9 mouse cellular contexts compared by ENCODE assay signal in the genomic region with DNA sequence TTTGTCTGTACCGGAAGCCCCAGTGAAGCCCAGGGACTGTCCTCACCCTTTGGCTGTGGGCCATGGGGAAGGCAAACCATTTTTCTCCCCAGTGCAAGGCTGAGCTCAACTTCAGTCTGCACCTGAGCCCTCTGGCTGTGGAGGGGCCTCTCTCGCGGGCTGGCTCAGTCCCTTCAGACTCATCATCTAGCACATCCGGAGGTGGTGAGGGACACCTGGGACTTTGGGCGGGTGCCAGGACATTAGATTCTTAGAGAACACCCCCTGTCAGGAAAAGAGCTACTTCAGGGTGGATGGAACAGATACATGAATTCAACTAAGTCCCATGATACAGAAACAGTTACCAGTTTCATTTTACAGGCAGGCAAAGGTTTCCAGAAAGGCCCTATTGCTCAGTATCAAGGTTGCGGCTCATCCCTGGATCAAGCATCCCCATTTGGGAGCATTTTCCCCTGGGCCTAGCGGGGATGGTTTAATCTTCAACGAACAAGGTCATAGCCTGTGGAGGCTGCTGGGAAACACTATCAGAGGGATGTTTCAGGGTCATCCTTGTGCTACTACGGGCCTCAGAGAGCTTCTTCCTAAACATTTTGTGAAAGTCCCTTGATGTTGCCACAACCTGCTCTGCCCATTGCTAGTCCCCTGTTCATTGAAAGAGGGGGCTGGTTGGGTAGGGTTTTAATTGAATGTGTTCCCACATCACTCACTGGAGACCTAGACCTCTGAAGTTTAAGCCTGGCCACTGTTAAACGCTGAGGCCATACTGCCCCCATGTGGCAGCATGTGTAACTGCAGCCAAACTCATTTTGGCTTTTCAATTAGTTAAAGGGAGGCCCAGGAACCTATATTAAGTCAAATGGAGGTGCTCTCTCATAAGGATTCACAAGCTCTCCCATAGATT. TPM values are rescaled to one million over a fixed set of nuclear protein-coding genes. Genes with fewer than 3 reads are reported as not detected.
DNase-seq lines count a peak whose midpoint lies in the region; ATAC-seq and TF ChIP-seq lines count a peak whose summit lies in the region.
"Had no signal": no experiment of that assay in that cellular context is flagged by ENCODE, and none has a peak within 500 bp of the region (broad histone marks: within the 10 kb centered on the region; RNA-seq: fewer than 3 reads in every experiment).

No protein-coding gene starts in this region.

- no peak overlapping the region for H3K4me2 ChIP-seq in limb, embryonic 14.5 days (replicated peaks; ENCODE audit: low read depth, low read length, severe bottlenecking)
- H3K4me2 ChIP-seq in neural tube, embryonic 12.5 days (replicated peaks): no peak overlapping the region
- H3K4me2 ChIP-seq: liver, embryonic 15.5 days had no signal

- no peaks in the 10 kb centered on the region for H3K9me3 ChIP-seq in ES-E14 (ENCODE audit: control insufficient read depth, insufficient read depth, low read depth, low read length)
- no peaks in the 10 kb centered on the region for H3K9me3 ChIP-seq in limb, embryonic 14.5 days (ENCODE audit: control insufficient read depth, low read length)
- H3K9me3 ChIP-seq in neural tube, embryonic 12.5 days: no peaks in the 10 kb centered on the region
- H3K9me3 ChIP-seq: liver, embryonic 15.5 days had no signal

- no peak overlapping the region for H3K4me3 ChIP-seq in ES-E14 (ENCODE audit: insufficient read depth in 1 of 2, low read depth in 1 of 2, low read length in 2 of 2, poor library complexity in 1 of 2, severe bottlenecking in 1 of 2)
- no peak overlapping the region for H3K4me3 ChIP-seq in limb, embryonic 14.5 days (replicated peaks; ENCODE audit: low read length)
- no peak overlapping the region for H3K4me3 ChIP-seq in neural tube, embryonic 12.5 days
- H3K4me3 ChIP-seq: liver, embryonic 15.5 days had no signal

- no peak for ATAC-seq in limb, embryonic 14.5 days (ENCODE audit: low FRiP score, low read depth)
- ATAC-seq in neural tube, embryonic 12.5 days (ENCODE audit: low FRiP score, low read depth): peak; percentile 55

- in situ Hi-C loops in ES-E14 (cut with MboI; ENCODE audit: low sequenced_read_pairs in 2 of 2, unreplicated experiment in 2 of 2): loop anchor here in 1 of 2 experiments (5.0 kb wide), 1 partner anchor 137 kb away; no protein-coding TSS in a partner anchor

- H3K27me3 ChIP-seq in limb, embryonic 14.5 days (ENCODE audit: control insufficient read depth, insufficient read depth, low read length): no peaks in the 10 kb centered on the region
- no peaks in the 10 kb centered on the region for H3K27me3 ChIP-seq in neural tube, embryonic 12.5 days (replicated peaks)
- H3K27me3 ChIP-seq: liver, embryonic 15.5 days had no signal

- peak; percentile 68 to 69 for DNase-seq in layer of hippocampus, postnatal 10 days (ENCODE audit: low spot score in 2 of 2)
- no peak for DNase-seq in layer of hippocampus, adult 9-10 months (ENCODE audit: low spot score)
- no peak for DNase-seq in ES-E14 (ENCODE audit: low read depth, low spot score)
- peak; percentile 40 for DNase-seq in cerebellum, adult 9-11 months
- peak; percentile 61 to 76 for DNase-seq in heart, postnatal 10 days
- DNase-seq in limb, embryonic 14.5 days (ENCODE audit: low spot score): peak; percentile 79
- DNase-seq in gastrocnemius, adult 8-10 months (ENCODE audit: low spot score in 2 of 2): no peak

- H3K27ac ChIP-seq in ES-E14 (ENCODE audit: insufficient read depth, low read depth, low read length, poor library complexity, severe bottlenecking): no peak overlapping the region
- no peak overlapping the region for H3K27ac ChIP-seq in limb, embryonic 14.5 days (replicated peaks; ENCODE audit: low read depth, low read length)
- H3K27ac ChIP-seq in neural tube, embryonic 12.5 days: no peak overlapping the region
- H3K27ac ChIP-seq: liver, embryonic 15.5 days had no signal

- peaks cover 0 to 6% of the 10 kb centered on the region in 2 experiments; a peak in 1 of 4 replicates for H3K4me1 ChIP-seq in ES-E14 (ENCODE audit: control insufficient read depth in 2 of 2, insufficient read depth in 2 of 2, low read length in 2 of 2, poor library complexity in 1 of 2)
- H3K4me1 ChIP-seq in limb, embryonic 14.5 days (ENCODE audit: control insufficient read depth, insufficient read depth, low read length): no peaks in the 10 kb centered on the region; the same call in 1 of the 2 replicates
- H3K4me1 ChIP-seq in neural tube, embryonic 12.5 days: peaks cover 8% of the 10 kb centered on the region; the same call in 1 of the 2 replicates

- whole genome bisulfite sequencing in limb, embryonic 14.5 days: 51% methylated on average over 10 of the region's 10 CpGs
- 54% methylated on average over 10 of the region's 10 CpGs for WGBS in neural tube, embryonic 12.5 days

- no peak for TF ChIP-seq POLR2A in limb, embryonic 14.5 days (IDR thresholded peaks at IDR 0.05; ENCODE audit: borderline replicate concordance, extremely low read depth, insufficient read depth, insufficient read length)

- H3K9ac ChIP-seq in ES-E14 (ENCODE audit: insufficient read depth, low read depth, low read length, poor library complexity, severe bottlenecking): peak overlapping the region; percentile 1; the same call in 1 of the 2 replicates
- no peak overlapping the region for H3K9ac ChIP-seq in limb, embryonic 14.5 days (ENCODE audit: low read depth, low read length, severe bottlenecking)
- H3K9ac ChIP-seq in neural tube, embryonic 12.5 days: no peak overlapping the region
- H3K9ac ChIP-seq: liver, embryonic 15.5 days had no signal

- intact Hi-C loops in heart, postnatal 10 days (cut with DNase I): loop anchor here (1.0 to 10.0 kb wide), 3 partner anchors 135 to 548 kb away; a partner anchor contains a TSS

- peaks cover 25% of the 10 kb centered on the region for H3K36me3 ChIP-seq in ES-E14 (ENCODE audit: control insufficient read depth, insufficient read depth, low read length, poor library complexity, severe bottlenecking)
- peaks cover 30% of the 10 kb centered on the region for H3K36me3 ChIP-seq in limb, embryonic 14.5 days (ENCODE audit: control insufficient read depth, insufficient read depth, low read length)
- H3K36me3 ChIP-seq in neural tube, embryonic 12.5 days: peaks cover 35% of the 10 kb centered on the region
- H3K36me3 ChIP-seq: liver, embryonic 15.5 days had no signal

TF ChIP-seq in ES-E14, 5 proteins besides CTCF, POLR2A, EP300 and RAD21:
- TF ChIP-seq CHD2 (IDR thresholded peaks at IDR 0.05; ENCODE audit: low read depth, low read length) (no peak), ZC3H11A (IDR thresholded peaks at IDR 0.05; ENCODE audit: borderline replicate concordance, low read depth, low read length) (peak; percentile 99), ZNF384 (IDR thresholded peaks at IDR 0.05; ENCODE audit: low read depth, low read length) (no peak), MAFK (IDR thresholded peaks at IDR 0.05; ENCODE audit: insufficient read depth, low read depth, low read length) (no peak)

RNA-seq across cellular contexts. Expression of a gene that starts 20.1 kb away (rescaled TPM):
- total RNA-seq in layer of hippocampus, postnatal 10 days (2021): 10 to 100 TPM; 76.0 to 83.6 TPM
- total RNA-seq in ES-E14 (2012; rRNA removed): 1.3 and 2.1 TPM in 2 replicates
- 100 to 1,000 TPM; 152 to 192 TPM for total RNA-seq in heart, postnatal 10 days (2021)
- polyA plus RNA-seq in limb, embryonic 14.5 days (2012; rRNA removed): 332 and 333 TPM in 2 replicates
- polyA plus RNA-seq in limb, embryonic 14.5 days (2014; fragmentation: Nextera tagmentation; extraction: Ambion mirVana): 114 and 118 TPM in 2 replicates
- 128 and 150 TPM in 2 replicates for polyA plus RNA-seq in neural tube, embryonic 12.5 days (2016; fragmentation: Nextera tagmentation; extraction: Ambion mirVana)
- total RNA-seq in gastrocnemius, adult 8-10 months (2022): 100 to 1,000 TPM; 100 to 289 (median 178) TPM

RNA-seq across cellular contexts. Expression of a gene that starts 30.3 kb away (rescaled TPM):
- 100 to 1,000 TPM; 106 to 129 TPM for total RNA-seq in layer of hippocampus, postnatal 10 days (2021)
- 1,066 and 2,076 TPM in 2 replicates for total RNA-seq in ES-E14 (2012; rRNA removed)
- 1 to 10 TPM in 1 of 2 experiments, under 1 TPM in 1; 0.86 to 2.1 TPM for total RNA-seq in heart, postnatal 10 days (2021)
- 287 and 384 TPM in 2 replicates for polyA plus RNA-seq in limb, embryonic 14.5 days (2012; rRNA removed)
- 343 and 395 TPM in 2 replicates for polyA plus RNA-seq in limb, embryonic 14.5 days (2014; fragmentation: Nextera tagmentation; extraction: Ambion mirVana)
- 410 and 431 TPM in 2 replicates for polyA plus RNA-seq in neural tube, embryonic 12.5 days (2016; fragmentation: Nextera tagmentation; extraction: Ambion mirVana)
- under 1 TPM in 3 of 4 experiments, not detected in 1; 0.21 to 0.53 (median 0.29) TPM for total RNA-seq in gastrocnemius, adult 8-10 months (2022)

Comparison
In these comparisons a context has a peak if more than half of its experiments do, and no peak if none do; other contexts are left out.
1. DNase-seq: peak in layer of hippocampus, postnatal 10 days (2 of 2), cerebellum, adult 9-11 months (single experiment), heart, postnatal 10 days (2 of 2) and limb, embryonic 14.5 days (single experiment); none in layer of hippocampus, adult 9-10 months (single experiment), ES-E14 (single experiment) and gastrocnemius, adult 8-10 months (0 of 2).
2. RNA of a gene that starts 20.1 kb away (total RNA-seq): 100 to 289 TPM in gastrocnemius, adult 8-10 months, 152 to 192 TPM in heart, postnatal 10 days and 76.0 to 83.6 TPM in layer of hippocampus, postnatal 10 days; 1.3 to 2.1 TPM in ES-E14; every median in the first group is over 10 times any median in the second.
3. RNA of a gene that starts 30.3 kb away (total RNA-seq): 1,066 to 2,076 TPM in ES-E14 and 106 to 129 TPM in layer of hippocampus, postnatal 10 days; 0.86 to 2.1 TPM in heart, postnatal 10 days and 0.21 to 0.53 TPM in gastrocnemius, adult 8-10 months; every median in the first group is over 10 times any median in the second.